Mouse (Mus musculus) heart, embryonic 13.5 days (tissue): ENCODE data around the gene Ccdc42. TPM values are rescaled to one million over a fixed set of nuclear protein-coding genes. Genes with fewer than 3 reads are reported as not detected.

Experiments
- ATAC-seq: fragments of 200-750 bp; cut with Nextera tagmentation; 2 replicates; pipeline ENCODE4 v1.8.0; 2017; ENCODE audit warnings: moderate TSS enrichment; ENCODE audit not compliant: insufficient number of reproducible peaks, low FRiP score, low TSS enrichment; ENCODE audit errors: extremely low read depth
- H3K27ac ChIP-seq: fragments of 300-500 bp; sonication (generic); replicated peaks from 2 replicates; pipeline ENCODE4 v1.5.1; 2015; ENCODE audit warnings: moderate library complexity, mild to moderate bottlenecking, inconsistent platforms
- H3K27me3 ChIP-seq: fragments of 300-500 bp; sonication (generic); replicated peaks from 2 replicates; pipeline ENCODE4 v1.6.1; 2015; ENCODE audit warnings: mild to moderate bottlenecking, inconsistent platforms
- H3K36me3 ChIP-seq: fragments of 300-500 bp; sonication (generic); 2 replicates; pipeline ENCODE4 v1.6.1; 2015; ENCODE audit warnings: mild to moderate bottlenecking, inconsistent platforms
- H3K4me1 ChIP-seq: fragments of 300-500 bp; sonication (generic); 2 replicates; pipeline ENCODE4 v1.6.1; 2015; ENCODE audit warnings: inconsistent platforms
- H3K4me2 ChIP-seq: fragments of 300-500 bp; sonication (generic); 2 replicates; pipeline ENCODE4 v1.6.1; 2015; ENCODE audit warnings: inconsistent platforms, mild to moderate bottlenecking, moderate library complexity
- H3K4me3 ChIP-seq: fragments of 300-500 bp; sonication (generic); 2 replicates; pipeline ENCODE4 v1.5.1; 2015; ENCODE audit warnings: moderate library complexity, mild to moderate bottlenecking, inconsistent platforms
- H3K9ac ChIP-seq: fragments of 300-500 bp; sonication (generic); 2 replicates; pipeline ENCODE4 v1.6.1; 2015; ENCODE audit warnings: inconsistent platforms, mild to moderate bottlenecking, moderate library complexity
- H3K9me3 ChIP-seq: fragments of 300-500 bp; sonication (generic); 2 replicates; pipeline ENCODE4 v1.6.1; 2016; ENCODE audit warnings: inconsistent platforms
- WGBS: fragments of 180-500 bp; shearing (Covaris S2); methylation state at CpG from one replicate; pipeline ENCODE4 v1.1.7; 2015; ENCODE audit warnings: mixed read lengths; 5-methylcytosine and 5-hydroxymethylcytosine counted together
- polyA plus RNA-seq: library from polyadenylated mRNA; unstranded; fragments of >200 nt; fragmentation: Nextera tagmentation; extraction: Ambion mirVana; gene quantifications from 2 replicates; pipeline ENCODE4 v1.2.1, GENCODE M21; 2015

The Ccdc42 gene
- polyA plus RNA-seq, 1 experiment from 2014 or later, result 1.7 TPM

DNA sequence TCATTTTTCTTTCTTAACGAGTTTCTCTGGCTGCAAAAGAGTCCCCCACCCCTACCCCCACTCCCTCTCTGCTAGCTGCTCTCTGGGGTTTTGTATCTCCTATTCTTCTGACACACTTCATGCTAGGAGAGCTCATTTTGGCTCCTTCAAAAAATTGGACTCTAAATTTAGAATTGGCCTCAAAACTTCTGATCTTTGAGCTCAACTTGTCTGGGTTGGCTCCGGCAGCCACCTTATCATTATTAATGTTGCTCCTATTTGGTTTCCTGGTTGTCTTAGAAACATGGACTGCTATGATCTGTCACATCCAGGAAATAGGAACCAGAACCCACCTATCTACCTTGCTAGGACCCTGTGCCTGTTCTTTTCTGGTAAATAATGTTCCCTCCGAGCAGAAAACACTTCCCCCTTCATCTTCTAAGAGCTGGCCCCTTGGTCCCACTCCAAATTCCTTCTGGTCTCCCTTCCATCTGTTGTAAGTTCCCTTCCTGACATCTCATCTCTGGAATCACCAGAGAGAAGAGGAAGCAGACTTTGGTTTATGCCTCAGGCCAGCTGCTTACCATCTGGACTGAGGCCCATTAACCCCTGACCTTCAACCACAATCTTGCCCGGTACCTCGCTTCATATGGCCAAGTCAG, 26.4 kb downstream of the Ccdc42 start:
- H3K27ac ChIP-seq, result peak overlapping the region; percentile 85
- H3K9me3 ChIP-seq, result no peaks in the 10 kb centered on the region
- no peak overlapping the region for H3K4me2 ChIP-seq
- peaks cover 47% of the 10 kb centered on the region for H3K4me1 ChIP-seq
- no peaks in the 10 kb centered on the region for H3K36me3 ChIP-seq
- H3K4me3 ChIP-seq, result no peak overlapping the region
- 29% methylated on average over 5 of the region's 5 CpGs for WGBS
- no peak for ATAC-seq
- no peaks in the 10 kb centered on the region for H3K27me3 ChIP-seq
- peak overlapping the region; percentile 47; the same call in 1 of the 2 replicates for H3K9ac ChIP-seq

DNA sequence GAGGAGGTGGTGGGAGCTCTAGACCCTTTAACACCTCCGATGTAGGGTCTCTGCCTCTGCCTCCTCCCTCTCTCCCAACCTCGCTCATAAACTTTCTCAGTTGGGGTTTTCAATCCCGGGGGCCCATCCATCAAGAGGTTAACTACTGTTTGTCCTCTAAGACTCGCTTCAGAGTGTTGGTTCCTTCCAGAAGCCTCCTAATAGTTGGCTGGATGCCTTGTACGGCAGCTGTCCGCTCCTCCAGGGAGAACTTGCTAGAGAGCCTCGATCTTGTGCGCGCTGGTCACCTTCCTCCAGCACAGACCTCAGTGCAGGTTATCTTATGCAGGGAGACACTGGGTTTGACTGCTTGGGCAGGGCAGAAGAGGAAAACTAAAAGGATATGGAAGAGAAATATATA, 35.9 kb downstream of the Ccdc42 start:
- no peaks in the 10 kb centered on the region; the same call in 1 of the 2 replicates for H3K36me3 ChIP-seq
- WGBS, result 58% methylated on average over 9 of the region's 9 CpGs

DNA sequence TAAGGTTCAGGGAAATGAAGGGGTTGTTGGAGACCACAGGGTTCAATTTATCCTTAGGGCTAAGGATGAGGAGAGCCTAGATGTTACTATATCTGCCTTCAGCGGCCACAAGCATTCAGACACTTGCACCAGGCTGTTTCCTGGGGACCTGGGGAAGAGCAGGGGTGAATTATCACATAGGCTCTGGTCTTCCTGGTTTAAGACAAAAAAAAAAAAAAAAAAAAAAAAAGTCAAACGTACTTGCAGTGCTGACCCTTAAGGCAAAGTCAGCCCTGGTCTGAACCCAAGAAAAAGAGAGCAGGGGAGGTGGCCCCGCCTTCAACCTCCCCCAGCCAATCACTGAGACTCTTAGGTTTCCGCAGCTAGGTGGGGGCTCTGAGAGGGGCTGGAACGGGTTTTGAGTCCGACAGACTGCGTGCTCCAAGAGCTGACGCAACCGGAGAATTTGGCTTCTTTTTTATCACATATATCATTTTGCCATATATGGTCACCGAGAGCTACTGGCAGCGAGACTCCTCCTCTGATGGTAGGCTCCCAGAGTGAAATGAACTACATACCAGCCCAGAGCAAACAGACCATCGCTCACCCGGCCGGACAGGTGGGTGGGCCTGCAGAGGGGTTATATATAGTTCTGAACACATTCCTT, 36.5 kb downstream of the Ccdc42 start:
- ATAC-seq, result peak; percentile 81
- H3K4me3 ChIP-seq, result peak overlapping the region; percentile 48
- peak overlapping the region; percentile 66 for H3K4me2 ChIP-seq
- H3K36me3 ChIP-seq, result no peaks in the 10 kb centered on the region; the same call in 1 of the 2 replicates
- peak overlapping the region; percentile 79 for H3K9ac ChIP-seq
- H3K9me3 ChIP-seq, result no peaks in the 10 kb centered on the region
- peak overlapping the region; percentile 91 for H3K27ac ChIP-seq
- H3K4me1 ChIP-seq, result peaks cover 29% of the 10 kb centered on the region
- WGBS, result 2% methylated on average over 14 of the region's 14 CpGs
- no peaks in the 10 kb centered on the region for H3K27me3 ChIP-seq

More for the DNA sequence above, 35.9 kb downstream of the Ccdc42 start:
- H3K4me2 ChIP-seq, result peak overlapping the region; percentile 66
- H3K4me1 ChIP-seq, result peaks cover 29% of the 10 kb centered on the region
- peak overlapping the region; percentile 79; the same call in 1 of the 2 replicates for H3K9ac ChIP-seq
- peak overlapping the region; percentile 91 for H3K27ac ChIP-seq
- no peak overlapping the region; the same call in 1 of the 2 replicates for H3K4me3 ChIP-seq
- ATAC-seq, result no peak
- H3K9me3 ChIP-seq, result no peaks in the 10 kb centered on the region
- H3K27me3 ChIP-seq, result no peaks in the 10 kb centered on the region

DNA sequence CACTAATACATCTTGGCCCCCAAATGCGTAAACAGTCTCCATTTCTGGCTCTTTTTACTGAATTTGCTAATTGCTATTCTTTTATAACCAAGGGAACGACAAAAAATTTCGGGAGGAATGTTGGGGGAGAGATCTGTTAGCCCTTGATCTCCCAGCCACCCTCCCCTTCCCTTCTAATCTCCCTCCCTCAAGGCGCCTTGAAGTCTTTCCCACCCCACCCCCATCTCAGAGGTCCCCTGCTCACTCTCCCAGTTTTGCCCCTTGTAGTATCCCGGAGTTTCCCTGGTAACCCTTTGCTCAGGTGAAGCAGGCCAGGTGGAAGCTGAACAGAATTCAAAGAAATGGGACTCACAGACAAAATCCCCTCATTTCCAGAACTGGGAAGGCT, 37.0 kb downstream of the Ccdc42 start:
- no peaks in the 10 kb centered on the region for H3K9me3 ChIP-seq
- H3K36me3 ChIP-seq, result no peaks in the 10 kb centered on the region; the same call in 1 of the 2 replicates
- peak overlapping the region; percentile 91 for H3K27ac ChIP-seq
- peak overlapping the region; percentile 66 for H3K4me2 ChIP-seq
- ATAC-seq, result no peak
- H3K4me3 ChIP-seq, result peak overlapping the region; percentile 48
- 10% methylated on average over 5 of the region's 5 CpGs for WGBS
- H3K9ac ChIP-seq, result peak overlapping the region; percentile 79
- no peaks in the 10 kb centered on the region for H3K27me3 ChIP-seq
- H3K4me1 ChIP-seq, result peaks cover 29% of the 10 kb centered on the region

DNA sequence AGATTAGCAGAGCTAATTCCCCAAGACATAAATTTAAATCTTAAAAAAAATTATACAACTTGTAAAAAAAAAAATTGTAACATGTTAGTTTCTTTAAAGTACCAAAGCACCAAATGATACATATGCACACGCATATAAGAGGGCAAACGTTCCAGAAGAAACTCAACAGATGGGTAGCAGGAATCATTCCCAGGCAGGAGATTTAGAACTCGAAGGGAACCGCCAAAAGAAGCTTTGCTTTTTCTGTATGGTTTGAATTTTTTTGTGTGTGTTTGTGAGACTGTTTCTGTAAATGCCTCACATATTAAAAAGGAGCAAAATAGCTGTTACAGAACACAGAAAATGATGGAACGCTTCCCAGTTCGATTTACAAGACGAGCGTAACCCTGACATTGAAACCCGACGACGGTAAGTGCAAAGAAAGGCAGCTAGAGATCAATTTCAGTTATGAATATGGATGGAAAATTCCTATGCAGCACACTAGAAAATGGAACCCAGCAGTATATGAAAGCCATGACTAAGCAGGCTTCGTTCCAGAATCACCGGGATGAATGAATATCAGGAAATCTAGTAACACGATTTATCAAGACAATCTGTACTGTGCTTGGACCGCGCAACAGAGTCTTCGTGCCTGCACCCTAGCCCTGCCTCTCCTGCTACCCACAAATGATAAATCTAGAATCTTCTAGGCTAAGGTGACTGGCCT, 44.9 kb downstream of the Ccdc42 start:
- no peaks in the 10 kb centered on the region for H3K27me3 ChIP-seq
- WGBS, result 86% methylated on average over 17 of the region's 17 CpGs
- no peak overlapping the region for H3K4me2 ChIP-seq
- H3K9me3 ChIP-seq, result no peaks in the 10 kb centered on the region
- H3K9ac ChIP-seq, result no peak overlapping the region
- H3K27ac ChIP-seq, result no peak overlapping the region
- ATAC-seq, result no peak
- H3K4me1 ChIP-seq, result peaks cover 22% of the 10 kb centered on the region
- no peaks in the 10 kb centered on the region for H3K36me3 ChIP-seq
- no peak overlapping the region for H3K4me3 ChIP-seq

DNA sequence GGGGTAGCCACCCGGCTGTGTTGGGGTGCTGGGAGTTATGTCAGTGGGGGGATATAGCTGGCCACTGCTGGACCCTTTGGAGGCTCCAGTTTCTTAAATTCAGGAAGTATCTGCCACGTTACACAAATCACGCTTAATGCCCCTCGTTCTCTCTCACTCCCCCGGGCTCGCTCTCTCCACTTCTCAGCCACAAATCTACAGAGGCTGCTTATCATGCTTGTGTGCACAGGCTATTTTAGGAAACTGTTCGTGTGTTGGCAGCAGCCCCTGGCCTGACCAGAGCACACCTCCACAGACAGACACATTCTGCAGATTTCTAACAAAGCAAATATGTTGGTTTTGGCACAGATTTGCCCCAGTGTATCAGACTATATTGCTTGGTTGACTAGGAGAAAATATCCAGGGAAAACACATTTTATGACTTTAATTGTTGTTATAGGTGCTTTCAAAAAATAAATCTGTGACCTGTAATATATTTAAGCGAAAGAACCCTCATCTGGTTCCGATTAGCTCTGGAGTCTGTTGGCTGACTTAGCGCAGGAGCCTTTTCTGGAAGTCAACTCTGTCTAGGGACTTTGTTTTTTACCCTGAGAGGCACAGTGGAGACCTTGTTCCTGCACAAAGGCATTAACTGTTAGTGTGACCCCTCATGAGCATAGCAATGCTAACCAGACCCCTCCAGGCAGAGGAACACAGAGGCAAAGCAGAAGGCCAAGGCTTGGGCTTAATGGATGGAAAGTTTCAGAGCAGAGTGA, 51.2 kb downstream of the Ccdc42 start:
- Histone ChIP-seq H3K9ac (peak overlapping the region; percentile 81), H3K9me3 (0 out of 2 replicates have a peak, but pooled peaks cover 4% of the 10 kb centered on the region), H3K4me1 (peaks cover 50% of the 10 kb centered on the region), H3K36me3 (no peaks in the 10 kb centered on the region), H3K27ac (peak overlapping the region; percentile 99), H3K4me3 (peak overlapping the region; percentile 27), H3K27me3 (no peaks in the 10 kb centered on the region), H3K4me2 (peak overlapping the region; percentile 65)
- 9% methylated on average over 10 of the region's 10 CpGs for WGBS
- peak; percentile 53; the same call in 1 of the 2 replicates for ATAC-seq

DNA sequence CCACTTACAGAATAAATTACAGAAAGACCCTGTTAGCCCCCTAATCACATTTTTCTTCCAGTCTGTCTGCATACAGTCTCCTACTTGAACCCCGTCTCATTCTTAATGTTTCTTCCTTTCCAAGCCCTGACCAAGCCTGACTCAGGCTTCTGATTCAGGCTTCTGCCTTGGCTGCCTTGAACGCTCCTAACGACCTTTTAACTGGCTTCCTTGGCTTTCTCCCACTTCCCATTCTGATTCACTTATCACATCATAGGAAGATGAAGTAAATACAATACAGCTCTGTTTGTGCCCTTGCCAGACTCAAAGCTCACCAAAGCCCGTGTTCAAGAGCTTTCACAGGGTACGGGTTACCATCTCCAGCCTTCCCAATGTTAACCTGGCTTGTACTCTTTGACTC, 54.5 kb downstream of the Ccdc42 start:
- Histone ChIP-seq H3K27ac (no peak overlapping the region), H3K27me3 (no peaks in the 10 kb centered on the region), H3K36me3 (no peaks in the 10 kb centered on the region), H3K9me3 (0 out of 2 replicates have a peak, but pooled peaks cover 4% of the 10 kb centered on the region), H3K4me2 (no peak overlapping the region), H3K4me1 (peaks cover 53% of the 10 kb centered on the region), H3K4me3 (no peak overlapping the region), H3K9ac (no peak overlapping the region)
- WGBS, result 66% methylated on average over 5 of the region's 5 CpGs
- ATAC-seq, result no peak

DNA sequence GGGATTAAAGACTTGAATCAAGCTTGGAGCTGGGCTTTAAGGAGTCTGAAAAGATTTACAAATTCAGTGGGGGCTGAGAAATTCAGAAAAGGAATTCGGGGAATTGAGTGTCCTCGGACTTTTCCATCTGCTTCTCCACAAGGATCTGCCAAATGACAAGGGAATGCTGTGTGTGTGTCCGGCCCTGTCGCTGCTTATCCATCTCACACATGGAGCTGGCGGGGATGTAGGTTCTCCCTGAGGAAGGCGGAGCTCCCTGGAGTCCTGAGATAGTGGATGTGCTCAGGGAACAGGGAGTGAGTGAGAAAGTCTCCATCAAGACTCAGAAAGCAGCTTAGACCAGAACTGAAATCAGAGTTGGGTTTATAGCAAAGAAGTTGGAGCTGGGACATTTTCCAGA, 58.0 kb downstream of the Ccdc42 start:
- no peak for ATAC-seq
- H3K4me3 ChIP-seq, result no peak overlapping the region
- no peak overlapping the region for H3K4me2 ChIP-seq
- no peaks in the 10 kb centered on the region for H3K36me3 ChIP-seq
- 21% methylated on average over 6 of the region's 6 CpGs for WGBS
- peak overlapping the region; percentile 53 for H3K27ac ChIP-seq
- H3K9me3 ChIP-seq, result 0 out of 2 replicates have a peak, but pooled peaks cover 4% of the 10 kb centered on the region
- peaks cover 34% of the 10 kb centered on the region for H3K4me1 ChIP-seq
- no peaks in the 10 kb centered on the region for H3K27me3 ChIP-seq
- H3K9ac ChIP-seq, result 0 out of 2 replicates have a peak overlapping the region, but pooled peaks have one; percentile 14

Other genes starting within 250 kb of the Ccdc42 start
- gene Ntn1, start 186.2 kb upstream of the Ccdc42 start, polyA plus RNA-seq, result 19.2 and 19.3 TPM in 2 replicates
- 0.23 and 0.39 TPM in 2 replicates for gene Pik3r5, start 154.9 kb upstream of the Ccdc42 start, polyA plus RNA-seq
- 3.7 and 4.3 TPM in 2 replicates for gene Pik3r6, start 84.0 kb upstream of the Ccdc42 start, polyA plus RNA-seq
- gene Mfsd6l, start 30.8 kb upstream of the Ccdc42 start, polyA plus RNA-seq, result not detected in 2 replicates
- gene Myh10, start 104.5 kb downstream of the Ccdc42 start, polyA plus RNA-seq, result 124 and 133 TPM in 2 replicates